Mouse (Mus musculus): ENCODE results near the gene BC052040. TPM values are rescaled to one million over a fixed set of nuclear protein-coding genes. Genes with fewer than 3 reads are reported as not detected.

BC052040 gene
- polyA plus RNA-seq (2012; rRNA removed), result 13.2 and 14.8 TPM in 2 replicates

GRCm38 (mm10) chr2:115581241-115581988 lies at the start of gene BC052040:
Gene BC052040, plus strand, starts transcription at chr2:115581716.

